Mouse (Mus musculus): ENCODE data around the gene Nusap1. TPM values are rescaled to one million over a fixed set of nuclear protein-coding genes. Genes with fewer than 3 reads are reported as not detected.

Nusap1 gene
- 1.5 TPM for polyA plus RNA-seq (2017; shearing (Covaris generic))

GRCm38 (mm10) chr2:119618199-119618982 lies at the start of gene Nusap1, which contains the start of gene Oip5:
Nusap1 (plus strand) TSS chr2:119618298.
Oip5 (minus strand) TSS chr2:119618469.

DNA sequence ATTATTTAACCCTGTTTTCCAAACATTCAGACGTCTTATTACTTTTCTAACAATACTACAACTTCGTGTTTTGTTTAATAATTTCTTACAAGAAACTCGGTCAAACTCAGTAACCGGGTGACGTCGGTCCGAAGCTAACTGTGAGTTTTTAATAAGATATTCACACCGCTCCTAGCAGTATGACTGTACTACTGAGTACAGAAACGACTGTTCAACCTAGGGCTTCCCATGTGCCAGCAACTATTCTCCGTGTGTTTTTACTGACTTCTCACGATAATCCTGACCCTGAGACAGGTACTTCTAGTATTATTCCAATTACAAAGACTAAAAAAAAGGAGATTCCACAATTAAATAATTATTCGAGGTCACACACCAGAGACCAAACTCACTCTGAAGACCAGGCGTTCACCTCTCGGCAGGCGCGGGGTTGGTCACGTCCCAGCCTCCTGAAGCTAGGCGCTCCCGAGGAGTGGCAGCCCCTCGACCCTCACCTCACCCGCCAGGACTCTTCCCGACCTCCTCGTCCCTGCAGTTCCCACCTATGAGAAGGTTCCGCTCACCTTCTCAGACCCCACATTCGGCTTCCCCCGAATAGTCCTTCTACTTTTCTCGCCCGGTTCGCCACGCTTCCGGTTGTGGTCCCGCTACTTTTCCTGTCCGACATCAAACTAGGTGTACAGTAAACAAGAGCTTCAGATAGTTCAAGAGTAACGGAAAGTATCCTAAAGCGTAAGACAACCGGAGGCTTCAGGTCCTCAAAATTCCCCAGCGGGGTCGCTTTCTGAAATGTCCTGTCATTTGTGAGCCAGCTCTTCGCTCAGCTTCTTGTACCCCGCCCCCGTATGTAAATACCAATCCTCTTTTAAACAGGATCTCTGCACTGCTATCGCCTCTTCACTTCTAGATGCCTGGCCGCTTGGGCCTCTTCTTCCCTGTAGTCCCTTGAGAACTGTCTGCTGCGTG lies 44.4 kb downstream of the Nusap1 start, which contains the start of gene Ndufaf1:
Gene Ndufaf1 (minus strand): TSS at position 608 of the 963 bp plus-strand sequence.

GRCm38 (mm10) chr2:119674525-119675214 lies 56.6 kb downstream of the Nusap1 start, which contains the start of gene Rtf1:
Rtf1 (plus strand) TSS chr2:119675068.

Other genes starting within 250 kb of the Nusap1 start
- gene Ino80, start 140.6 kb upstream of the Nusap1 start, polyA plus RNA-seq (2017; shearing (Covaris generic)) = 4.6 TPM
- 0.18 TPM for gene Exd1, start 70.7 kb upstream of the Nusap1 start, polyA plus RNA-seq (2017; shearing (Covaris generic))
- gene Chp1, start 70.6 kb upstream of the Nusap1 start, polyA plus RNA-seq (2017; shearing (Covaris generic)) = 108 TPM
- gene Oip5, start 171 bp downstream of the Nusap1 start, polyA plus RNA-seq (2017; shearing (Covaris generic)) = 0.82 TPM
- gene Ndufaf1, start 44.5 kb downstream of the Nusap1 start, polyA plus RNA-seq (2017; shearing (Covaris generic)) = 16.6 TPM
- 66.2 TPM for gene Rtf1, start 56.8 kb downstream of the Nusap1 start, polyA plus RNA-seq (2017; shearing (Covaris generic))
- not detected for gene Itpka, start 124.0 kb downstream of the Nusap1 start, polyA plus RNA-seq (2017; shearing (Covaris generic))
- gene Ltk, start 142.1 kb downstream of the Nusap1 start, polyA plus RNA-seq (2017; shearing (Covaris generic)) = 0.67 TPM
- 23.9 TPM for gene Rpap1, start 169.2 kb downstream of the Nusap1 start, polyA plus RNA-seq (2017; shearing (Covaris generic))
- gene Tyro3, start 179.4 kb downstream of the Nusap1 start, polyA plus RNA-seq (2017; shearing (Covaris generic)) = 4.9 TPM

All from effector memory CD4-positive, alpha-beta T cell, adult 7 months (primary cell).